Mouse (Mus musculus): ENCODE measurements around the gene Prdm10. TPM values are rescaled to one million over a fixed set of nuclear protein-coding genes. Genes with fewer than 3 reads are reported as not detected.
A peak's percentile ranks its signal among the peaks of the same experiment; 100 is the strongest.

The Prdm10 gene
- polyA plus RNA-seq, 1 experiment from 2014 or later: 9.9 TPM

DNA sequence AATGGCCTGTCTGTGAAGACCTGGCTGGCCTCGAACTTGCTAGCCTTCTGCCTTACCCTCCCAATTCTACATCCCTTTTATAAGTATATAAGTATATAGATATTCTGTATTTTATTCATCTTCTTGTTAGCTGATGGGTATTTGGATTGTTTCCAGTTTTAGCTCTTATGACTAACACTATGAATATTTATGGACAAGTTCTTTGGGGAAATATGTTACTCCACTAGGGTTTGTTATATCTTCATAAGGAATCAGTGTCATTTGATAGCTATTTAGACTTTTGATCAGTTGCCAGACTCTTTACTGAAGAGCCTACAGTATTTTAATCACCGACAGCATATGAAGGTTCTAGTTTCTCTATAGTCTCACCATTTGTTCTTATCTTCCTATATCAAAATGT lies 15.0 kb downstream of the Prdm10 start:
- Histone ChIP-seq H3K4me1 (peaks cover under 1% of the 10 kb centered on the region; the same call in 1 of the 2 replicates), H3K27ac (no peak overlapping the region), H3K27me3 (replicated peaks) (no peaks in the 10 kb centered on the region), H3K9me3 (no peaks in the 10 kb centered on the region), H3K36me3 (replicated peaks) (no peaks in the 10 kb centered on the region), H3K4me3 (no peak overlapping the region), H3K9ac (no peak overlapping the region), H3K4me2 (no peak overlapping the region)
- ATAC-seq (replicated peaks): no peak
- WGBS: 79% methylated on average over 2 of the region's 2 CpGs

DNA sequence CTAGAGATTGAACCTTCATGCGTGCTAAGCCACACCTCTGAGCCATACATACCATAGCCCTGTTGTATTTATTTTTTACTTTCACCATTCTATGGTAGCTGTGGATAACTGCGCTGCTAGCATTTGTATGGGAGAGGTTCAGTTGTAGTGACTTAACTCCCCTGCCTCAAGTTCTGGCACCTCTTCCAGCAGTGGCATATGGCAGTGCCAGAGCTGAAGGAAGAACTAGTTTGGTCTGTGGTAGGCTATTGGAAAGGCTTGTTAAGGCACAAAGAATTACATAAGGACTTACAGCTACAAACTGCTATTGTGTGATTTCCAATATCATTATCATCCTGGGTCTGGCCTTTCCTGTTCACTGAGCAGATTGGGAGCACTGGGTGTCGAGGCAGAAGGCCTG lies 16.0 kb downstream of the Prdm10 start:
- WGBS: 91% methylated on average over 3 of the region's 3 CpGs
- ATAC-seq (replicated peaks): no peak
- no peak overlapping the region for H3K9ac ChIP-seq
- H3K36me3 ChIP-seq (replicated peaks): no peaks in the 10 kb centered on the region
- no peak overlapping the region for H3K27ac ChIP-seq
- no peaks in the 10 kb centered on the region for H3K27me3 ChIP-seq (replicated peaks)
- no peak overlapping the region for H3K4me3 ChIP-seq
- no peaks in the 10 kb centered on the region for H3K4me1 ChIP-seq
- no peak overlapping the region for H3K4me2 ChIP-seq
- H3K9me3 ChIP-seq: no peaks in the 10 kb centered on the region

DNA sequence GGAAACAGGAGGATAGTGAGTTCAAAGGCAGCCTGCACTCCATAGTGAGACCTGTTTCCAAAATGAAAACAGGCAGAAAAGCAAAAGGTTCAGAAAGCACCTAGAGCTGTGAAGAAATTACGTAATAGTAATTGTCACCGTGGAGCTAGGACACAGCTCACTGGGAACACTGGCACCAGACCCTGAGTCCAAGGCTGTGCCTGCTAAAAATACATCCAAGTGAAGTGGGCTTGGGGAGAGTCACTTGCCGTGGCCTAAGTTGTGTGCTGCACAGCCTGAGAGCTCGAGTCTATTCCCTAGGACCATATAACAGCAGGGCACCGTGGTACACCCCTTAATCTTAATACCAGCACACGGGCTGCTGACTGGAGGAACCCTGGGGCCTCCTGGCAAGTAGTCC lies 18.4 kb downstream of the Prdm10 start:
- no peak overlapping the region for H3K4me3 ChIP-seq
- no peaks in the 10 kb centered on the region for H3K27me3 ChIP-seq (replicated peaks)
- no peak overlapping the region for H3K4me2 ChIP-seq
- ATAC-seq (replicated peaks): no peak
- no peak overlapping the region for H3K27ac ChIP-seq
- H3K9me3 ChIP-seq: no peaks in the 10 kb centered on the region
- peaks cover 3% of the 10 kb centered on the region; the same call in 1 of the 2 replicates for H3K4me1 ChIP-seq
- 80% methylated on average over 6 of the region's 6 CpGs for WGBS
- H3K36me3 ChIP-seq (replicated peaks): no peaks in the 10 kb centered on the region
- no peak overlapping the region for H3K9ac ChIP-seq

DNA sequence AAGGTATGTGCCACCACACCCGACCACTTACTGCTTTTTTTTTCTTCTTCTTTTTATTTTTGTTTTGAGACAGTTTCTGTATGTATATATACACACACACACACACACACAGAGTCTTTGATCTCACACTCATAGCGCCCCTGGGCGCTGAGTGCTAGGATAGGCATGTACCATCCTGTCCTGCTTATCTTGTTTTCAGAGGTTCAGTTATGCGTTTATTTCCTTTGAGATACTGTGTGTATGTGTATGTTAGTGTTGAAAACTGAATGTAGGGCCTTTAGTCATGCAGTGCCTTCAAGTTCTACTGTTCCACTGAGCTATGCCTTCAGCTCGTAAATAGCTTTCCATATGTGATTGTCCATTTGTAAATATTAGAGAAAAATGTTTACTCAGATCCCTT lies 20.2 kb downstream of the Prdm10 start:
- WGBS: 88% methylated on average over 5 of the region's 5 CpGs
- Histone ChIP-seq H3K4me3 (no peak overlapping the region), H3K9ac (no peak overlapping the region), H3K36me3 (replicated peaks) (no peaks in the 10 kb centered on the region), H3K27ac (no peak overlapping the region), H3K27me3 (replicated peaks) (no peaks in the 10 kb centered on the region), H3K9me3 (no peaks in the 10 kb centered on the region), H3K4me1 (peaks cover 3% of the 10 kb centered on the region; the same call in 1 of the 2 replicates), H3K4me2 (no peak overlapping the region)
- no peak for ATAC-seq (replicated peaks)

DNA sequence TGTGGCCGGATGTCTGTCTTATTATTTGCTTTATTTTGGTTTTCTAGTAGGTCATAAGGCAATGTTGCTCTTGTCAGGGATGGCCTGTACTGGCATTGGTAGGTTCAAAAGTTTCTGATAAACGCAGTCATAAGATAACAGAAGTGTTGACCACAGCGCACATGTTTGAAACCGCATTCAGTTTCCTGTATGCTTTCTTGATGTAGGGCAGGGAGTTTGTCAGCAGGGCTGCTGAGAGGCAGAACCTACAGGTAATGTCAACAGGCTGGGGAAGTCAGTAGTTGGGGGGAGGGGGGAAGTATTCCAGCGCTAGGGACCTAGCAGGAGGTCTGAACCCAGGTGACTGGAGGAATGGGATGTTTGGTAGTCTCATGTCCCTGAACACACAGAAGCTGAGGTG lies 20.8 kb downstream of the Prdm10 start:
- no peaks in the 10 kb centered on the region for H3K9me3 ChIP-seq
- H3K36me3 ChIP-seq (replicated peaks): no peaks in the 10 kb centered on the region
- no peak for ATAC-seq (replicated peaks)
- no peak overlapping the region for H3K4me2 ChIP-seq
- no peak overlapping the region for H3K9ac ChIP-seq
- no peaks in the 10 kb centered on the region for H3K27me3 ChIP-seq (replicated peaks)
- WGBS: 76% methylated on average over 5 of the region's 5 CpGs
- H3K4me1 ChIP-seq: peaks cover 3% of the 10 kb centered on the region; the same call in 1 of the 2 replicates
- H3K27ac ChIP-seq: peak overlapping the region; percentile 20; the same call in 1 of the 2 replicates
- no peak overlapping the region for H3K4me3 ChIP-seq

DNA sequence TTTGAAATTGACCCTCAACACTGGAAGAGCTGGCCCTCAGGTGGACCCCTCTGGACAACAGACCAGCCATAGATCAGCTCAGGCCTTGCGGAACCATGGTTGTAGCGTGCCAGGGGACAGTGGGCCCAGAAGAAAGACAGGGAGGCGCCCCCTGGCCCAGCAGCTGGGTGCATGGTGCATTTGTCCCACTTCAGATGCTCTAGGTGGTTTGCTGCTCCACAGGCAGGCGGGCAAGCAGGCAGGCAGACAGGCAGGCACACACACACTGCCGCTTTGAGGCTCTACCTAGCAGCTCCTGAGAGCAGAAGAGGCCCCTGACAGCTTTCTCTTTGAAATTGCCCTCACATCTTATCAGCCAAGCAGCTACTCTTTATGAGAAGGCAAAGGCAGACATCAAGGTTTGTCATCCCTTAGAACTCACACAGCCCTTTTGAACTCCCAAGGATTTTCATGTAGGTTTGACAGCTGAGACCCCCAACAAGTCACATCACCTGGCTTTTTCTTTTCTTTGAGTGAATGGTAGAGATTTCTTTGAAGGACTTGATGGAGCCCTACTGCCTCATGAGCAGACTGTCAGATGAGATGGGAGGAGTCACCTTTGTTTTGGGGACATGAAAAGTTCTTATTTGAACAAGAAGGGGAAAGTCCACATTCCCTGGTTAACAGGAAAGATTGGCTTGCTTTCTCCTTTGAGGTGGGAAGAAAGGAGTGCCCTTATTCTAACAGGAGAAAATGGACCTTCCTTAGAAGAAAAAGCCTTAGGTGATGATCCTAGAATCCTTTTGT lies 21.4 kb downstream of the Prdm10 start:
- Histone ChIP-seq H3K36me3 (replicated peaks) (no peaks in the 10 kb centered on the region), H3K4me2 (no peak overlapping the region), H3K9ac (no peak overlapping the region), H3K9me3 (no peaks in the 10 kb centered on the region), H3K4me1 (peaks cover 3% of the 10 kb centered on the region; the same call in 1 of the 2 replicates), H3K4me3 (no peak overlapping the region), H3K27ac (peak overlapping the region; percentile 20; the same call in 1 of the 2 replicates), H3K27me3 (replicated peaks) (no peaks in the 10 kb centered on the region)
- peak; percentile 72 for ATAC-seq (replicated peaks)
- 79% methylated on average over 5 of the region's 5 CpGs for whole genome bisulfite sequencing

DNA sequence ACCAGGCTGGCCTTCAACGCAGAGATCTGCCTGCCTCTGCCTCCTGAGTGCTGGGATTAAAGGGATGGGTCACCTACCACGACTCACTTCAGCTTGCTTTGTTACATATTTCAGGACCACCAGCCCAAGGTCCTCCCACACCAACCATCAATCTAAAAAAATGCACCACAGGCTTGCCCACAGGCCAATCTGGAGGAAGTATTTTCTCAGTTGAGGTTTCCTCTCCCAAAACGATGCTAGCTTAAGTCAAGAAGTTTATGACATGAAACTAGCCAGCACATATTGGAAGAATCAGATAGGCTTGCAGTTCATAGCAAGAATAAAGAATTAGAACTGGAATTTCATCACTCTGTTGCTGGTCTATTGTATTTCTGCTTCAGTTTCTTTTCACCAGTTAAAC lies 24.0 kb downstream of the Prdm10 start:
- H3K9me3 ChIP-seq: no peaks in the 10 kb centered on the region
- H3K9ac ChIP-seq: no peak overlapping the region
- H3K4me1 ChIP-seq: peaks cover 3% of the 10 kb centered on the region; the same call in 1 of the 2 replicates
- no peak overlapping the region for H3K4me2 ChIP-seq
- 90% methylated on average over 3 of the region's 3 CpGs for WGBS
- no peak overlapping the region for H3K27ac ChIP-seq
- H3K36me3 ChIP-seq (replicated peaks): no peaks in the 10 kb centered on the region
- no peak for ATAC-seq (replicated peaks)
- no peaks in the 10 kb centered on the region for H3K27me3 ChIP-seq (replicated peaks)
- no peak overlapping the region for H3K4me3 ChIP-seq

DNA sequence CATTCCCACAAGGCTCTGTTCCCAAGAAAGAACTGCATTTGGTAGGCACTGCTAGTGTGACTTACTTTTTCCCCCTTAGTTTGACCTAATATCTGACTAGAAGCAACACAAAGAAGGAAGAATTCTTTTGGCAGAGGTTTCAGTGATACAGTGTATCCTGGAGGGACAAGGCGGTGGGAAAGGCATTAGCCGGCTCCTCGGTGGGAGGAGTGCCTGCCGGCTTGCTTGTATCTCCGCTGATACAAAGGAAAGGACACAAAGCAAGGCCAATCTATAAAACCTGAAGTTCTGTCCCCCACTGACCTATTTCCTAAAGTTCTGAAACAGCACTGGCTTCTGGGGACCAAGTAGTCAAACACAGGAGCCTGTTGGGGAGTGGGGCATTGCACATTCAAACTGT lies 24.8 kb downstream of the Prdm10 start:
- ATAC-seq (replicated peaks): no peak
- no peaks in the 10 kb centered on the region for H3K9me3 ChIP-seq
- peaks cover 3% of the 10 kb centered on the region; the same call in 1 of the 2 replicates for H3K4me1 ChIP-seq
- H3K36me3 ChIP-seq (replicated peaks): no peaks in the 10 kb centered on the region
- no peaks in the 10 kb centered on the region for H3K27me3 ChIP-seq (replicated peaks)
- H3K9ac ChIP-seq: no peak overlapping the region
- no peak overlapping the region for H3K4me3 ChIP-seq
- WGBS: 56% methylated on average over 5 of the region's 5 CpGs
- H3K27ac ChIP-seq: 0 out of 2 replicates have a peak overlapping the region, but pooled peaks have one; percentile 1
- H3K4me2 ChIP-seq: no peak overlapping the region

DNA sequence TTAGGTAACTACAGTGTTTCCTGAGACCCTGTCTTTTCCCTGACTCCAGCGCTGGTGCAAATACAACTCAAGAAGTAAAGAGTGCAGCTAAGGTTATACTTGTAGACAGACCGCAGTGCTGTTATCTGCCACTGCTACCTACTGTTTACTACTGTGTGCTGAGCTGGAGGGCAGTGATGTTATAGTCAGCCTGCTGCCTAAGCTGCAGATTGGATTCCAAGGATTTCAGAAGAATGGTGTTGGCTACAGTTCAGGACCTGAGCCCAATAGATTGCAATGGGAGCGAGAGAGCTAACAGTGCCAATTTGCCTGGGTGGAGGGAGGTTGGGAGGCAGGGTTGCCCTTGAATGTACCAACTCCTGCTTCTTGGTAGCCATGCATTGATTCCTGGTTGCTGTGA lies 25.5 kb downstream of the Prdm10 start:
- Histone ChIP-seq H3K36me3 (replicated peaks) (no peaks in the 10 kb centered on the region), H3K4me1 (peaks cover 3% of the 10 kb centered on the region; the same call in 1 of the 2 replicates), H3K27ac (no peak overlapping the region), H3K4me3 (no peak overlapping the region), H3K4me2 (no peak overlapping the region), H3K9me3 (no peaks in the 10 kb centered on the region), H3K27me3 (replicated peaks) (no peaks in the 10 kb centered on the region), H3K9ac (no peak overlapping the region)
- WGBS: 89% methylated on average over 3 of the region's 3 CpGs
- ATAC-seq (replicated peaks): no peak

DNA sequence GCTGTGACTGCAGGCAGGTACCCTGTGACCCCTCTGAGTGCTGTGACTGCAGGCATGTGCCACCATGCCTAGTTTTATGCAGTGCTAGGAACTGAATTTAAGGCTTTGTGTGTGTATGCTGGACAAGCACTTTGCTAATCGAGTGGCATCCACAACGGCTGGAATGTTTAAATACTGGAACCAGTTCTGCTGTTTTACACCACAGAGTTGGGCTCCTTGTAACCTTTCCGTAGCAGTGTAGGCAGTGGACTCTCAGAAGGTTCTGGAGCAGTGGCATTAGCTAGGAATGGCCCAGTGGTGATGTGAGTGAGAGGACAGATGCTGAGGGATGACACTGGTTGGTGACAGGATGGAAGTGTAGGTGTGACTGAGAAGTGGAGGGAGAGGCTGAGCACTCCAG lies 26.9 kb downstream of the Prdm10 start:
- 82% methylated on average over 3 of the region's 3 CpGs for WGBS

DNA sequence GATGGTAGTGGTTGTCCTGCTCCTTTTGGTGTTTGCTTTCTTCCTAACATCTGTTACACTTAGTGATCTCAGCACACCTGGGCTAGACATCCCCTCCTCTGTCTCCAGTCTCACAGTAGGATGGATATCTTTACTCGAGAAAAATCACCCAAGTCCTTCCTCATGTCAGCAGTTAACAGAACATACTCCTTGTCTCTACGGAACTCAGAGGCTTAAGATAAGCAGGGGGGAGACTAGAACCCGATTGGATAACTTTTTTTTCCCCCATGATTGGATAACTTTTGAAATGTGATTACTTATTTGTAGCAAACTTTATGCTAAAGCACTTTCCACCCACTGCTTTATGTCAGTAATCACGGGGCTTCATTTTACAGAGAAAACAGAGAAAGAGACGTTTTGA lies 28.7 kb downstream of the Prdm10 start:
- ATAC-seq (replicated peaks): no peak
- Histone ChIP-seq H3K27me3 (replicated peaks) (no peaks in the 10 kb centered on the region), H3K27ac (no peak overlapping the region), H3K9ac (no peak overlapping the region), H3K9me3 (no peaks in the 10 kb centered on the region), H3K4me1 (no peaks in the 10 kb centered on the region), H3K36me3 (replicated peaks) (no peaks in the 10 kb centered on the region), H3K4me3 (no peak overlapping the region), H3K4me2 (no peak overlapping the region)
- 82% methylated on average over 5 of the region's 5 CpGs for WGBS

More for the DNA sequence above, 26.9 kb downstream of the Prdm10 start:
- H3K4me1 ChIP-seq: no peaks in the 10 kb centered on the region
- no peak overlapping the region for H3K27ac ChIP-seq
- no peak overlapping the region for H3K9ac ChIP-seq
- H3K4me3 ChIP-seq: no peak overlapping the region
- no peak for ATAC-seq (replicated peaks)
- H3K36me3 ChIP-seq (replicated peaks): no peaks in the 10 kb centered on the region
- H3K4me2 ChIP-seq: no peak overlapping the region
- no peaks in the 10 kb centered on the region for H3K27me3 ChIP-seq (replicated peaks)
- H3K9me3 ChIP-seq: no peaks in the 10 kb centered on the region

DNA sequence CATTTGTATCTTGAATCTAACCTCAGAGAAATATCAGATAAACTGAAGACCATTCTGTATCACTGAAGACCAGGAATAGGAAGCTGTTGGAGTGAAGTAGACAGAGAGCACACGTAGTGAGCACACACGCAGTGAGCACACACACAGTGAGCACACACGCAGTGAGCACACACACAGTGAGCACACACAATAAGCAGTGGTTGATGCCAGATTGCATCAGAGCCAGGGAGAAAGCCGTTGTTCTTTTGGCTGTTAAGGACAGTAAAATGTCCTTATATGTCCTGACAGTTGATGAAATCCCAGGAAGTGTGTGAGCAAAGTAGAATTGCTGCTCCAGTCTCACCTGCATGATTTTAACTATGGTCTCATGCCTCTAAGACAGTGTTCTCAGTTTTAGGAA lies 30.3 kb downstream of the Prdm10 start:
- Histone ChIP-seq H3K27me3 (replicated peaks) (no peaks in the 10 kb centered on the region), H3K9me3 (no peaks in the 10 kb centered on the region), H3K4me3 (no peak overlapping the region), H3K36me3 (replicated peaks) (no peaks in the 10 kb centered on the region), H3K4me1 (no peaks in the 10 kb centered on the region), H3K27ac (no peak overlapping the region), H3K9ac (no peak overlapping the region), H3K4me2 (no peak overlapping the region)
- WGBS: 91% methylated on average over 4 of the region's 4 CpGs
- ATAC-seq (replicated peaks): no peak

DNA sequence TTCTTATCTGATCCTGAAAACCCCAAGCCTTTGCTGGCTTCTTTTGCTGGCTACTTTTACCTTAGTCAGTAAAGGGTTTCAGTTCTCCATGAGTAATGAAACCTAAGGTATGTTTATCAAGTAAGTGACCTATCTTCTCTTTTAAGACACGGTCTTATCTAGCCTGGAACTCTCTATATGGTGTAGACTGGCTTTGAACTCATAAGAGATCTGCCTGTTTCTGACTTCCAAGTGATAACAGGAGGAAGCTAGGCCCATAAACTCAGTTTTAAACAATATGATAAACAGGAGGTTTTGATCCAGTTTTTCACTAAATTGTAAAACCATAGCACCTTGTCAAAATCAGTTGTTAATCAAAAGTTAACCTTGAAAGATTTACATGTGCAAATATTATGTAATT lies 33.5 kb downstream of the Prdm10 start:
- Histone ChIP-seq H3K27ac (no peak overlapping the region), H3K4me3 (no peak overlapping the region), H3K9ac (no peak overlapping the region), H3K27me3 (replicated peaks) (no peaks in the 10 kb centered on the region), H3K9me3 (no peaks in the 10 kb centered on the region), H3K4me1 (peaks cover 4% of the 10 kb centered on the region; the same call in 1 of the 2 replicates), H3K4me2 (no peak overlapping the region), H3K36me3 (replicated peaks) (no peaks in the 10 kb centered on the region)
- 93% methylated on average over 1 of the region's 1 CpGs for WGBS
- ATAC-seq (replicated peaks): no peak
